Mouse (Mus musculus) layer of hippocampus, adult 2 months (tissue): ENCODE results near the gene Dock8. TPM values are rescaled to one million over a fixed set of nuclear protein-coding genes. Genes with fewer than 3 reads are reported as not detected.

ENCODE experiments used
- DNase-seq, 2 experiments: peaks; one replicate each; pipeline ENCODE4 v3.0.0; 2022; ENCODE audit warnings: low spot score in 2 of 2
- H3K27ac ChIP-seq: fragments of 200-600 bp; 2 replicates; pipeline ENCODE4 v1.8.1; 2022
- H3K4me3 ChIP-seq: fragments of 200-600 bp; 2 replicates; pipeline ENCODE4 v1.8.1; 2022; ENCODE audit warnings: mild to moderate bottlenecking
- CTCF ChIP-seq: fragments of 200-600 bp; conservative IDR thresholded peaks from 2 replicates; pipeline ENCODE4 v1.8.1; 2022; ENCODE audit warnings: antibody characterized with exemption, mild to moderate bottlenecking, moderate library complexity
- total RNA-seq, 2 experiments: library from RNA; stranded (reverse); gene quantifications; 2 replicates each; pipeline ENCODE4 v1.2.3; 2021

The Dock8 gene
- total RNA-seq, 2 experiments from 2014 or later = 3.0 to 4.5 TPM

GRCm38 (mm10) chr19:25132322-25132721, 133.0 kb downstream of the Dock8 start:
- Histone ChIP-seq H3K4me3 (no peak overlapping the region), H3K27ac (no peak overlapping the region)
- DNase-seq = peak; percentile 27 to 63
- TF ChIP-seq CTCF = peak; percentile 86

GRCm38 (mm10) chr19:25133959-25134358, 134.6 kb downstream of the Dock8 start:
- Histone ChIP-seq H3K27ac (no peak overlapping the region), H3K4me3 (no peak overlapping the region)
- DNase-seq = no peak
- TF ChIP-seq CTCF = no peak

GRCm38 (mm10) chr19:25136171-25136570, 136.8 kb downstream of the Dock8 start:
- no peak for TF ChIP-seq CTCF
- H3K27ac ChIP-seq = no peak overlapping the region
- no peak for DNase-seq

DNA sequence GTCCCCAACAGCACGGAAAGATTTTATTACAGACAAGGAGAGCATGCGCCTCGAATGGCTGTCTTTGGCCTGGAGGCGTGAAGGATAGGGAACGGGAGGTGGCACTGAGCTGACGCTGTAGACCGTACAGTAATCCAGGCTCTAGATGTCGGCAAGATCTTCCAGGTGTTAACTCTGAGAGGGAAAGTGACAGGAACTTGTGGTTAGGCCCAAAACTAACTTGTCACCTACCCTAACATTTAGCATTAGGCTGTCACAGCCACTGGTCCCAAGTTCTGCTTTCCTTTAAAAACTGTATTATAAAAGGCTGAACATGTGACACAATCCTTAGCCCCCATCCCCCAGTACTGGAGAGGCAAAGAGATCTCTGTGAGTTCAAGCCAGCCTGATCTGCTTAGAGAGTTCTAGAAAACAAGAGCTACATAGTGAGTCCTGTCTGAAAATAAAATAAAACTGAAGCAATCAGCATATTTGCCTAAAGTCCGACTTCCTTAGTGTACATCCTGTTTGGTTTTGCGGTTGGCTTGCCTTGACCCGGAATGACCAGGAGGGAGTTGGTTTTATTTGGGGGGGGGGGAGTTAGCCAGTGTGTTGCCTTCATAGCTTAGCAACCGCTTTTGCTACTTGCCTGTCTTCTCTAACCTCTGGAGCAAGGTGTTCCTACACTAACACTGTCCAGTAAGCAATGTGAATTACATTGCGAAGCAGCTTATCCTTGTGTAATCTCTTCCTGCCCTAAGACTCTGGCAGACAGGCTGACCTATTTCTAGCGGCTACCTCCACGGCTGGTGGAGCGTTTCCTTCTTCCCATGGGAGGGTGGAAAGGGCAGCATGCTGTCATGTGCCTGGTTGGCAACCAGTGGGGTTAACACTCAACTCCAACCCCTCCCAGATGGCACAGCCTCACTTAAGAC, 138.8 kb downstream of the Dock8 start:
- no peak for TF ChIP-seq CTCF
- no peak for DNase-seq
- Histone ChIP-seq H3K4me3 (no peak overlapping the region), H3K27ac (no peak overlapping the region)

More at GRCm38 (mm10) chr19:25136171-25136570, 136.8 kb downstream of the Dock8 start:
- no peak overlapping the region for H3K4me3 ChIP-seq

DNA sequence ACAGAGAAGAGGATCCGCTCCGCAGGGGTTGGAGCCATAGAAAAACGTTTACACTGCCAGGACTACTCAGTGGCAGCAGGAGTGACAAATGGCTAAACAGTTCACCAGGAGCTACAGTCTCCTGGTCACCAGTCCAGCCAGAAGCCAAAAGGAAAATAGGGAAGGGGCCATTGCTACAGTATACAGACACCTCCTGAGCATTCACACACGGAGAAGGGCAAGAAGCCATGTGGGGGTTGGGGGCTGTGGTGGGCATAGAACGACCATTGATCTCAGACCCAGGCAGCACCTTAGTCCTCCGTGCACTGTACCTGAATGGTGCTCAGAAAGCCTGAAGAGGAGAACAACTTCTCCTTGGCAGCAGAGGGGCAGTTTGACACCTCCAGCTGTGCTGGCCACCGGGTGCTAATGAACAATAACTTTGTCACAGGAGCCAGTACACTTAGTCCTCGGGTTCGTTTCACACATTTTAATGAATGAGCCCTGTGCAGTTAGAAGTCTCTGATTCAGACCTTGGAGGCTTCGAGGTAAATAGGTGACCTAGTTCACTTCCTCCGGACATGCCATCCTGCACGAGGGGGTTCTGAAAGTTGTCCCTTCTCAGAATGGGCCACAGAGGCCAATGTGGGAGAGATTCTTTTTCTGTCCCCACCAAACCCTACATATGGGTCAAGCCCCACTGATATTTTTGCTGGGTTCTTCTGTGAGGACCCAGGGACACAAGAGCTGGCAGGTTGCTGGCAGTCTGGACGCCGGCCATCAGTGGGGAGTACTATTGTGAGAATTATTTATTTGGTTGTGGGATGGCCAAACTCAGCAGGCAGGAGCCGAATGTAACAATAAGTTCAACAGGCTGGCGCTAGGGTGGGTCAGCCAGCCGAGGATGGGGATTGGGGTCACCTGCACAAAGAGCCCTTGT, 145.0 kb downstream of the Dock8 start:
- peak overlapping the region; percentile 85 for H3K27ac ChIP-seq

GRCm38 (mm10) chr19:25145116-25145515, 145.8 kb downstream of the Dock8 start:
- Histone ChIP-seq H3K4me3 (no peak overlapping the region), H3K27ac (peak overlapping the region; percentile 85)

More for the DNA sequence above, 145.0 kb downstream of the Dock8 start:
- TF ChIP-seq CTCF = no peak
- DNase-seq = peak; percentile 49 to 73
- no peak overlapping the region for H3K4me3 ChIP-seq

DNA sequence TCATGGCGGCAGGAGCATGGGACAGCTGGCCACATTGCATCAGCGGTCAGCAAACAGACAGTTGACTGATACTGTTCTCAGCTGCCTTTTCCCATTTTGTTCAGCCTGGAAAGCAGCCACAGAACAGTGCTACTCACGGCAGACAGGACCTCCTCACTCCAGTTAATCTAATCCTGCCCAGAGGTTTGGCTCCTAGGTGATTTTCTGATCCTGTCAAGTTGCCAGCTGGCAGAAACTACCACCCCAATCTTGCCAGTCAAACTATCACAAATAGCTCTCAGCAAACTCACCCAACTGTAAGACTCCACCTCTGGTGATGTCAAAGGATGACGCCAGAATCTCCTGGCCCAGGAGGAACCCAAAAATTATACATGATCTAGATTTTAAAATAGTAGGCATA, 146.8 kb downstream of the Dock8 start:
- H3K27ac ChIP-seq = peak overlapping the region; percentile 57
- DNase-seq = no peak
- TF ChIP-seq CTCF = no peak
- no peak overlapping the region for H3K4me3 ChIP-seq

More at GRCm38 (mm10) chr19:25145116-25145515, 145.8 kb downstream of the Dock8 start:
- no peak for TF ChIP-seq CTCF
- no peak for DNase-seq

GRCm38 (mm10) chr19:25149788-25150187, 150.5 kb downstream of the Dock8 start:
- no peak overlapping the region for H3K27ac ChIP-seq
- TF ChIP-seq CTCF = no peak
- H3K4me3 ChIP-seq = no peak overlapping the region

GRCm38 (mm10) chr19:25154506-25155178, 155.3 kb downstream of the Dock8 start:
- TF ChIP-seq CTCF = no peak
- no peak overlapping the region for H3K4me3 ChIP-seq
- no peak for DNase-seq
- no peak overlapping the region for H3K27ac ChIP-seq

More at GRCm38 (mm10) chr19:25149788-25150187, 150.5 kb downstream of the Dock8 start:
- DNase-seq = no peak

DNA sequence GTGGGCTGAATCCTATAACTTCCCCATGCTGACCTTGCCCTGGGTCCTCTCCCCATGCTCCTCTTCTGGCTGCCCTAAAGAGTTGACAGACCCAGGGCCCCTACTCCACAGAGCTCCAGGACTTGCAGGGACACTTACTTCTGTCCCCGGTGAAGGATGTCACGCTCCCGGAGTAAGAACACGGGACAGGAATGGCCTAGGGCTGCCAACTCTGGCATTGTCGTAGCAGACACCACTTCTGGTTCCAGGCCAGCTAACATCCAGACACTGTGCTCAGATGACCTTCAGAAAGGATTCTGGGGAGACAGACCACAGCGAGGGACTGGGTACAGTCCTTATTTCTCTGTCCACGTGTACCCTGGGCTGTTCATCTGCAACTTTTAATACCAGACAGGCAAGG, 155.9 kb downstream of the Dock8 start:
- no peak for DNase-seq
- H3K4me3 ChIP-seq = no peak overlapping the region
- TF ChIP-seq CTCF = no peak
- no peak overlapping the region for H3K27ac ChIP-seq

DNA sequence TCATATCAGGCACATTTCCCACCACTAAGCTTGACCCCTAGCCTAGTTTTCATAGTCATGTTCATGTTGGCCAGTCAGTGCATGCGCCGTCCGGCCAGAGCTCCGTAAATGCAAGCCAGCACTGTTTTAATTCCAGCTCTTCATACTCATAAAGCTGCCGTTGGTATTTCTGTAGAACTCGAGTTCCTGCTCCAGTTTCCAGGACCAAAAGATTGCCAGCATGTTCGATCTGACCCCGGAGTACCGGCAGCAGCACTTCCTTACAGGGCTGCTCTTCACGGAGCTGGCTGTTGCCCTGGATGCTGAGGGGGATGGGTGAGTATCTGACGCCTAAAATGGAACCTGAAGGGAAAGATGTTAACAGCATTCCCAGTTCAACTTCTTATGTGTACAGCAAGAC, 156.4 kb downstream of the Dock8 start:
- TF ChIP-seq CTCF = no peak
- Histone ChIP-seq H3K27ac (no peak overlapping the region), H3K4me3 (no peak overlapping the region)
- no peak for DNase-seq

GRCm38 (mm10) chr19:25162270-25162669, 162.9 kb downstream of the Dock8 start:
- no peak for TF ChIP-seq CTCF
- Histone ChIP-seq H3K4me3 (no peak overlapping the region), H3K27ac (no peak overlapping the region)
- no peak for DNase-seq
